ENCODE assay signal across 13 mouse cellular contexts in genomic region chr5:103541136-103541535, GRCm38 (mm10).
A peak's percentile ranks its signal among the peaks of the same experiment; 100 is the strongest.
DNase-seq lines count a peak whose midpoint lies in the region; ATAC-seq and TF ChIP-seq lines count a peak whose summit lies in the region.
"Had no signal": no experiment of that assay in that cellular context is flagged by ENCODE, and none has a peak within 500 bp of the region (broad histone marks: within the 10 kb centered on the region; RNA-seq: fewer than 3 reads in every experiment).

No protein-coding gene starts in this region.

- H3K9ac ChIP-seq in forebrain, embryonic 14.5 days (ENCODE audit: low read length), result no peak overlapping the region
- H3K9ac ChIP-seq: hindbrain, embryonic 14.5 days; kidney, embryonic 15.5 days; liver, postnatal 0 days had no signal

- peaks cover 7% of the 10 kb centered on the region; the same call in 1 of the 2 replicates for H3K4me1 ChIP-seq in forebrain, embryonic 14.5 days (ENCODE audit: control insufficient read depth, insufficient read depth, low read length)
- H3K4me1 ChIP-seq in forebrain, embryonic 10.5 days, result no peaks in the 10 kb centered on the region
- H3K4me1 ChIP-seq in thymus, adult 2 months (replicated peaks; ENCODE audit: control insufficient read depth, insufficient read depth, low read length), result no peaks in the 10 kb centered on the region
- H3K4me1 ChIP-seq: kidney, embryonic 15.5 days had no signal

- WGBS in forebrain, embryonic 14.5 days, result 54% methylated on average over 10 of the region's 10 CpGs
- WGBS in forebrain, embryonic 10.5 days, result 93% methylated on average over 10 of the region's 10 CpGs
- 80% methylated on average over 10 of the region's 10 CpGs for WGBS in thymus, adult 2 months

- no peak overlapping the region for H3K4me2 ChIP-seq in forebrain, embryonic 14.5 days (ENCODE audit: low read length)
- H3K4me2 ChIP-seq: hindbrain, embryonic 14.5 days; kidney, embryonic 15.5 days had no signal

- peak; percentile 57 for DNase-seq in forebrain, embryonic 14.5 days (ENCODE audit: low spot score)
- no peak for DNase-seq in forebrain, embryonic 10.5 days (ENCODE audit: extremely low spot score, low spot score)
- DNase-seq in left cerebral cortex, postnatal 4 days, result peak; percentile 54
- DNase-seq in left cerebral cortex, postnatal 14 days (ENCODE audit: low spot score in 2 of 2), result no peak
- peak; percentile 18 for DNase-seq in brain, adult 2 months (ENCODE audit: low read depth, low spot score)
- peak; percentile 11 to 13 for DNase-seq in layer of hippocampus, postnatal 25 days (ENCODE audit: extremely low spot score in 1 of 2, low spot score in 1 of 2)
- no peak for DNase-seq in thymus, adult 2 months
- DNase-seq: adrenal gland, postnatal 10 days; liver, postnatal 0 days had no signal

- H3K27ac ChIP-seq in forebrain, embryonic 14.5 days (ENCODE audit: low read depth, low read length), result peak overlapping the region; percentile 48; the same call in 1 of the 2 replicates
- no peak overlapping the region for H3K27ac ChIP-seq in forebrain, embryonic 10.5 days
- no peak overlapping the region for H3K27ac ChIP-seq in thymus, adult 2 months (ENCODE audit: control insufficient read depth, insufficient read depth, low read length)
- H3K27ac ChIP-seq: hindbrain, embryonic 14.5 days; kidney, embryonic 15.5 days had no signal

- H3K9me3 ChIP-seq in forebrain, embryonic 14.5 days (replicated peaks; ENCODE audit: control insufficient read depth, low read length), result no peaks in the 10 kb centered on the region
- H3K9me3 ChIP-seq in forebrain, embryonic 10.5 days, result no peaks in the 10 kb centered on the region
- H3K9me3 ChIP-seq: kidney, embryonic 15.5 days; megakaryocyte, embryonic 14.5 days had no signal

- intact Hi-C loops in left cerebral cortex, postnatal 4 days (cut with DNase I), result loop anchor here (5.0 kb wide), 1 partner anchor 116 kb away; the partner anchor contains the start of gene 1700016H13Rik
- intact Hi-C loops in left cerebral cortex, postnatal 14 days (cut with DNase I), result no loop called here

- TF ChIP-seq CTCF in thymus, adult 2 months (IDR thresholded peaks at IDR 0.05; ENCODE audit: borderline replicate concordance, control insufficient read depth, extremely low read depth, insufficient read depth, low read length, poor library complexity), result no peak

- no peak for TF ChIP-seq POLR2A in thymus, adult 2 months (IDR thresholded peaks at IDR 0.05; ENCODE audit: control insufficient read depth, extremely low read depth, insufficient read depth, low read length, poor library complexity)

- ATAC-seq in forebrain, embryonic 14.5 days, result peak; percentile 40; the same call in 1 of the 2 replicates
- ATAC-seq: CD4-positive, CD25-positive, alpha-beta regulatory T cell, adult 4 months; liver, postnatal 0 days had no signal

- 0 out of 2 replicates have a peak, but pooled peaks cover 3% of the 10 kb centered on the region for H3K36me3 ChIP-seq in forebrain, embryonic 14.5 days (ENCODE audit: control insufficient read depth, insufficient read depth, low read length)
- peaks cover 85% of the 10 kb centered on the region for H3K36me3 ChIP-seq in forebrain, embryonic 10.5 days (replicated peaks)
- no peaks in the 10 kb centered on the region for H3K36me3 ChIP-seq in thymus, adult 2 months (ENCODE audit: control insufficient read depth, insufficient read depth, low read length)

- H3K27me3 ChIP-seq in forebrain, embryonic 14.5 days (replicated peaks; ENCODE audit: control insufficient read depth, insufficient read depth, low read length), result no peaks in the 10 kb centered on the region
- no peaks in the 10 kb centered on the region for H3K27me3 ChIP-seq in forebrain, embryonic 10.5 days (ENCODE audit: poor library complexity, severe bottlenecking)
- H3K27me3 ChIP-seq in thymus, adult 2 months (ENCODE audit: control insufficient read depth, insufficient read depth, low read length), result no peaks in the 10 kb centered on the region
- H3K27me3 ChIP-seq: kidney, embryonic 15.5 days had no signal

- H3K4me3 ChIP-seq in forebrain, embryonic 14.5 days (ENCODE audit: low read depth, low read length), result no peak overlapping the region
- H3K4me3 ChIP-seq in forebrain, embryonic 10.5 days, result no peak overlapping the region
- no peak overlapping the region for H3K4me3 ChIP-seq in thymus, adult 2 months (ENCODE audit: control insufficient read depth, insufficient read depth, low read length)
- H3K4me3 ChIP-seq: kidney, embryonic 15.5 days; megakaryocyte, embryonic 14.5 days had no signal

Comparison
In these comparisons a context has a peak if more than half of its experiments do, and no peak if none do; other contexts are left out.
1. DNase-seq: peak in forebrain, embryonic 14.5 days (single experiment), left cerebral cortex, postnatal 4 days (single experiment), brain, adult 2 months (single experiment) and layer of hippocampus, postnatal 25 days (2 of 2); none in forebrain, embryonic 10.5 days (single experiment), left cerebral cortex, postnatal 14 days (0 of 2) and thymus, adult 2 months (single experiment).